Mouse (Mus musculus): ENCODE measurements at regions not wholly inside any gene's neighbourhood (a gene's known extent, or its start where the extent isn't known, plus 50 kb on each side); places are given as distances from the start of the nearest gene placed in this dataset.

DNA sequence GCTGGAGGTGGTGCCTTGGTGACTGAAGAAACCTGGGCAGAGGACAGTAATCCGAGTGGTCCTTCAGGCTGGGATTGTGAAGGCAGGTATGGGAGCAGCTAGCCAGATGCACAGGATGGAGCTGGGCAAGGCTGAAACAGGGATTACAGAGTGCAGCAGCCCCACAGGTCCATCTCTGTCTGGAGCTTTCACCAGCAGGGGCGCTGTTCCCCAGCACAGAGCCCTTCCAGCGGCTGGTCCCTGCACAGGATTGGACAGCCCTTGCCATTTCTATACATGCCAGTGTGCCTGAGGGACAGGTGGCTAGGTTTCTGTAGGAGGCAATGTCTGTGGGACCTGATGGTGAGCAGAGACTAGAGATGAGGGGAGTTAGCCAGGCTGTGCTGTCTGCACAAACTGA is 428.3 kb downstream of the Ptpru start:
- TF ChIP-seq FLI1 (IDR thresholded peaks at IDR 0.05; ENCODE audit: low read length) (no peak), GATA1 (IDR thresholded peaks at IDR 0.05; ENCODE audit: borderline replicate concordance, low read length) (no peak)
- H3K4me3 ChIP-seq (replicated peaks): no peak overlapping the region

DNA sequence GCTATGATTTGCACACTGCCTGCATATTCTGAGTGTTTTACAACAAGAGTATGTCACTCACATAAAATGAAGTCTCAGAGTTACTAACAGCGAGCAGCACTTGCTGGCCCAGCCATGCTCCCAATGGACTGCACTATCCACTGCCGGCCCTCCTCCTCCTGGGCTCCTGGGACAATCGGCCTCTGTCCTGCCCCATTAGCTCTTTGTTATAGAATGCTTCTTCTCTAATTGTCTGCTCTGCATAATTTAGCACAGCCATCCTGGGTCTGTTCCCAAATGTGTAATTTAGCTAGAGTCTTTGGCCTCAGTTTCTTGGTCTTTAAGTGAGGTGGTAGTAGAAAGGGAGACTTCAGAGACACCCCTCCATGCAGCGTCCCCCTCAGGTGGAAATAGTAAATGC is 426.2 kb downstream of the Ptpru start:
- Histone ChIP-seq H3K4me1 (no peaks in the 10 kb centered on the region), H3K9me3 (peaks cover 11% of the 10 kb centered on the region; the same call in 1 of the 2 replicates), H3K27me3 (replicated peaks) (peaks cover 30% of the 10 kb centered on the region), H3K36me3 (replicated peaks; ENCODE audit: low read length) (no peaks in the 10 kb centered on the region), H3K4me3 (replicated peaks) (peak overlapping the region; percentile 16)
- TF ChIP-seq FLI1 (IDR thresholded peaks at IDR 0.05; ENCODE audit: low read length) (no peak), GATA1 (IDR thresholded peaks at IDR 0.05; ENCODE audit: borderline replicate concordance, low read length) (no peak)

More for the DNA sequence above, 428.3 kb downstream of the Ptpru start:
- Histone ChIP-seq H3K4me1 (no peaks in the 10 kb centered on the region), H3K9me3 (no peaks in the 10 kb centered on the region), H3K36me3 (replicated peaks; ENCODE audit: low read length) (no peaks in the 10 kb centered on the region), H3K27me3 (replicated peaks) (peaks cover 30% of the 10 kb centered on the region)

DNA sequence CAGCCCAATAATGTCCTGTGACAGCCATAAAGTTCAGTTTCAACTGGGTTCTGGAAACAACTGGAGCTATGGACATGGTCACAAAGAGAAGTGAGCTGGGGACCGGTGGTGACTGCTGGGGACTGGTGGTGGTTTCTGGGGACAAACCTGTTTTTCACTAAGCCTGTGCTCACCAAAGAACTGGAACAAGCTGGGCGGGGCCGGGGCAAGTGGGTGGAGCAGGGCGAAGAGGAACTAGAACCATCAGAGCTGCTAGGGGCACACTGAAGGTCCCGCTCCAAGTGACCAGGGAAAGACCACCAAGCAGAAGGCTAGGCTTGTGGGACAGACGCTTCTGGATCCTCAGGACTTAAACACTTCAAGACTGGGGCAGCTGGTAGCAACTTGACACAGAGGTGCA is 424.7 kb downstream of the Ptpru start:
- Histone ChIP-seq H3K4me1 (no peaks in the 10 kb centered on the region), H3K27me3 (replicated peaks) (peaks cover 30% of the 10 kb centered on the region), H3K36me3 (replicated peaks; ENCODE audit: low read length) (no peaks in the 10 kb centered on the region), H3K9me3 (peaks cover 11% of the 10 kb centered on the region; the same call in 1 of the 2 replicates), H3K4me3 (replicated peaks) (no peak overlapping the region)
- TF ChIP-seq GATA1 (IDR thresholded peaks at IDR 0.05; ENCODE audit: borderline replicate concordance, low read length) (no peak), FLI1 (IDR thresholded peaks at IDR 0.05; ENCODE audit: low read length) (no peak)

DNA sequence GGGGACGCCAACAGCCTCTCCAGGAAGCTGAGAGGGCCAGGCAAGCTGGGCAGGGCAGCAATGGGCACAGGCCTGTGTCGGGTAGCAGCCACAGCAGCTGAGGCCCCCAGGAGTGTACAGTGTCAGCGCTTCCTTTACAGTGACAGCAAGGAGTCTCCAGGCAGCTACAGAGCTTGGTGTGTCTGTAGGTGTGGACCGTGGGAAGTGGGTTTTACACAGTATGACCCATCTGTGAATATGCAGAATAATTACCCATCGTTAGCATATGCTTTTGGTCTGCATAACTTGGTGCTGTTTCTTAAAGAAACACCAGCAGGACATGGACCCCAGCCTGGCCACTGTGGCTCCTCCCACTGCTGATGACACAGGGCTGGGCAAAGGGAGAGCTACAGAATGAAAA is 422.6 kb downstream of the Ptpru start:
- Histone ChIP-seq H3K36me3 (replicated peaks; ENCODE audit: low read length) (no peaks in the 10 kb centered on the region), H3K27me3 (replicated peaks) (peaks cover 19% of the 10 kb centered on the region), H3K4me1 (no peaks in the 10 kb centered on the region), H3K4me3 (replicated peaks) (no peak overlapping the region), H3K9me3 (peaks cover 11% of the 10 kb centered on the region; the same call in 1 of the 2 replicates)
- no peak for TF ChIP-seq FLI1 (IDR thresholded peaks at IDR 0.05; ENCODE audit: low read length)
- TF ChIP-seq GATA1 (IDR thresholded peaks at IDR 0.05; ENCODE audit: borderline replicate concordance, low read length): no peak

DNA sequence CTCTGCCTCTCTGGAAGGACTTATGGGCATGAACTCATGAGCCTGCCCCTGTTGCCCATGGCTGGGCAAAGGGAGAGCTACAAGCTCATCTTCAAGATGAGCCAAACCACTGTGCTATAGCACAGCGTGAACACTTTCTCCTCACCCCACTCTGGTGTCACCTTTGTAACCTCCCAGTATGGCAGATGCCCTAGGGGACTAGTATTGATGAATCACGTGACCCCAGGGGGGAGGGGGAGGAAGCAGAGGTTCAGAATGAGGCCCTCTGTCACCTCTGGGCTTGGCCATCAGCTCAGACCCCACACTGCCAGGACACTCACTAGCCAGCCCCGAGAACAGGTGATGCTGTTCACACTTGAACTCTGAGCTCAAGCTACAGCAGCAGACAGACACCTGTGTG is 421.9 kb downstream of the Ptpru start:
- Histone ChIP-seq H3K36me3 (replicated peaks; ENCODE audit: low read length) (no peaks in the 10 kb centered on the region), H3K9me3 (peaks cover 11% of the 10 kb centered on the region; the same call in 1 of the 2 replicates), H3K4me1 (no peaks in the 10 kb centered on the region), H3K4me3 (replicated peaks) (no peak overlapping the region), H3K27me3 (replicated peaks) (peaks cover 15% of the 10 kb centered on the region)
- TF ChIP-seq GATA1 (IDR thresholded peaks at IDR 0.05; ENCODE audit: borderline replicate concordance, low read length) (no peak), FLI1 (IDR thresholded peaks at IDR 0.05; ENCODE audit: low read length) (no peak)

DNA sequence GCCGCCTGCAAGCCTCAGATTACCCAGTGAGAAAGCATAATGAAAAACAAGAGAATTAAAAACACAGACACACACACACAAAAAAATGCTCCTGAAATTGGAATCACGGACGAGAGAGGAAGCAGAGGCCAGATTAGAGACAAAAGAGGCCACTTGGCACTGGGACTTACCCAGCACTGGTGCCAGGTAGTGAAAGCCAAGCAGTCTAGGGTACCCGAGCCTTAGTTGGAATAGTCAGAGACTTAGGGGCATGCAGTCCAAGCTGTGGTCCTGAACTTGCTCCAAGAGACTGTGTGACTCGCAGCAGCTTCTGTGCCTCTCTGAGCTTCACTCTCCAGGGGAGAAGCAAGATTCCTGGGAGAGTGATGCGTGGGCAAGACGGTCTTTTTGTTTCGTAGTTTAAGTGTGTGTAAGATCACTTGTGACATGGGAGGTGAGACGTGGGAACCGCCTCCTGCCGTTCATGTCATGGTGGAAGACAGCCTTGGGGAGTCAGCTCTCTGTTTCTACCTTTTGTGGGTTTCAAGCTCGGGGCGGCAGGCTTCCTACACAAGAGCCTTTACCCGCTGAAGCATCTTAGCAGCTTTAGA is 420.8 kb downstream of the Ptpru start:
- H3K36me3 ChIP-seq (replicated peaks; ENCODE audit: low read length): no peaks in the 10 kb centered on the region
- TF ChIP-seq GATA1 (IDR thresholded peaks at IDR 0.05; ENCODE audit: borderline replicate concordance, low read length): no peak
- no peak for TF ChIP-seq FLI1 (IDR thresholded peaks at IDR 0.05; ENCODE audit: low read length)

DNA sequence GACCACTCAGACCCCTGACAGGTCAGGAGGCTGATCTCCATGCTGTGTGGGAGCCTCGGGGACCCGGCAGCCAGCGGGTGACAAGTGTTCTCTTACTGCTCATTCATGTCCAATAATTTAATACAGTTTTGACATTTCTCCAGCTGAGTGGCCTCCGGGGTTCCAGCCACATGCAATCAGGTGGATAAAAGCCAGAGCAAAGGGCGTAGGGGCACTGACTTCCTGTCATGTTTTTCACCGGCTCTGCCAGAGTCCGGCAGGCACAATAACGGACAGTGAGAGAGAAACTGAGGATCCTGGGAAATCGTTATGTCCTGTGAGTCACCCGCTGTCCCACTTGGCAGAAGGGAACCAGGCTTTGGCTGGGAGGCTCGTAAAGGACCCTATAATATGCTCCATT is 412.8 kb downstream of the Ptpru start:
- H3K36me3 ChIP-seq (replicated peaks; ENCODE audit: low read length): no peaks in the 10 kb centered on the region
- H3K9me3 ChIP-seq: peaks cover 3% of the 10 kb centered on the region; the same call in 1 of the 2 replicates
- H3K4me1 ChIP-seq: no peaks in the 10 kb centered on the region
- TF ChIP-seq FLI1 (IDR thresholded peaks at IDR 0.05; ENCODE audit: low read length): no peak
- no peak for TF ChIP-seq GATA1 (IDR thresholded peaks at IDR 0.05; ENCODE audit: borderline replicate concordance, low read length)
- H3K4me3 ChIP-seq (replicated peaks): no peak overlapping the region
- H3K27me3 ChIP-seq (replicated peaks): peaks cover 3% of the 10 kb centered on the region

More for the DNA sequence above, 420.8 kb downstream of the Ptpru start:
- Histone ChIP-seq H3K4me1 (no peaks in the 10 kb centered on the region), H3K27me3 (replicated peaks) (peaks cover 7% of the 10 kb centered on the region), H3K9me3 (peaks cover 11% of the 10 kb centered on the region; the same call in 1 of the 2 replicates), H3K4me3 (replicated peaks) (no peak overlapping the region)

DNA sequence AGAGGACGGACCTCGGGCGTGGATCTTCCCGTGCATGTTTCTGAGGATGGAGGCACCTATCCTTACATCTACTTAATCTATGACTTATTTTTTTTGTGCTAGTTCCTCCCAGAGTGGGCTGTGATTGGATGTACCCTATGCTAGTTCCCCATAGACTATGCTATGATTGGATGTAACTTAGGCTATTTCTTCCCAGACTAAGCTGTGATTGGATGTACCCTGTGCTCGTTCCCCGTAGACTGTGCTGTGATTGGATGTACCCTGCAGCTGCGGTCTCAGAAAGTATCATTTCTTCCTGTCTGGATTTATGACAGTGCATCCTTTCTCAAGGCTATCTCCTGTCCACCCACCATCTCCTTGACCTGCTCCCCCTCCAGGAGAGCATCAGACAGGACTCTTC is 410.2 kb downstream of the Ptpru start:
- TF ChIP-seq GATA1 (IDR thresholded peaks at IDR 0.05; ENCODE audit: borderline replicate concordance, low read length) (no peak), FLI1 (IDR thresholded peaks at IDR 0.05; ENCODE audit: low read length) (no peak)
- Histone ChIP-seq H3K36me3 (replicated peaks; ENCODE audit: low read length) (no peaks in the 10 kb centered on the region), H3K4me1 (no peaks in the 10 kb centered on the region; the same call in 1 of the 2 replicates), H3K4me3 (replicated peaks) (no peak overlapping the region), H3K9me3 (peaks cover 3% of the 10 kb centered on the region; the same call in 1 of the 2 replicates), H3K27me3 (replicated peaks) (peaks cover 5% of the 10 kb centered on the region)

DNA sequence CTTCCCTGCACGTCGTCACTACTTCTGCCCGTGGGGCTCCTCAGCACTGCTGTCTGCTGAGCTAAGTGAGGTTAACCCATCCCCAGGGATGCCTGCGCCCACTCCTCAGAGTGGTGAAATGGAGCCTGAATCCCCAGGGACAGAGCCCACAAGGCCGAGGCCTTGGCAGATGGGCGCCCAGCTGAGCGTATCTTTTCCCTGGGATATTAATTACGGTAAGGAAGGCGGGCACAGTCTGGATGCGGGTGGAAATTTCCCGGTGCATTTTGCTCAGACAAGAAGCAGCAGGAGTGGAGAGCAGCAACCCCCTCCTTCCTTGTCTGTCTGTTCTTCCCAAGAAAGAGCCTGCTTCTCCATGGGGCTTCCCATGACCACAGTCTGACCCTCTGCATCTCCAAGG is 408.7 kb downstream of the Ptpru start:
- Histone ChIP-seq H3K4me3 (replicated peaks) (no peak overlapping the region), H3K4me1 (no peaks in the 10 kb centered on the region; the same call in 1 of the 2 replicates), H3K27me3 (replicated peaks) (peaks cover 7% of the 10 kb centered on the region), H3K9me3 (peaks cover 1% of the 10 kb centered on the region; the same call in 1 of the 2 replicates), H3K36me3 (replicated peaks; ENCODE audit: low read length) (no peaks in the 10 kb centered on the region)
- TF ChIP-seq FLI1 (IDR thresholded peaks at IDR 0.05; ENCODE audit: low read length) (no peak), GATA1 (IDR thresholded peaks at IDR 0.05; ENCODE audit: borderline replicate concordance, low read length) (no peak)

DNA sequence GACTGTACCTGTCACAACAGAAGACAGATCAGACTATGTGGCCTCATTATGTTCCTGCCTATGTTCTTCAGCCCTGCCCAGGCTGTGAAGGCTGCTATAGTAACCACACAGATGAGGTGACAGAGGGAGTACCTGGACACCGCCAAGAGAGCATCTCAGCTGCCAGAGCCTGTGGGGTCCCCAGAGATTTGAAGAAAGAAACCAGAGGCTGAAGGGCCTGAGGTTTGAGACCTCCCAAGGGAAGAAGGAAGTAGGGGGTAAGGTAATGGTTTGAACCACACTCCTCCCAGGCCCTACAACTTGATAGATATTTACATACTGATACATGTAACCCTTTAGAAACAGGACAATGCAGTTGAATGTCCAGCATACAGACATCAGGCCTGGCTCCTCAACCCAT is 407.7 kb downstream of the Ptpru start:
- Histone ChIP-seq H3K27me3 (replicated peaks) (peaks cover 7% of the 10 kb centered on the region), H3K9me3 (no peaks in the 10 kb centered on the region), H3K36me3 (replicated peaks; ENCODE audit: low read length) (no peaks in the 10 kb centered on the region), H3K4me1 (no peaks in the 10 kb centered on the region; the same call in 1 of the 2 replicates), H3K4me3 (replicated peaks) (no peak overlapping the region)
- no peak for TF ChIP-seq GATA1 (IDR thresholded peaks at IDR 0.05; ENCODE audit: borderline replicate concordance, low read length)
- TF ChIP-seq FLI1 (IDR thresholded peaks at IDR 0.05; ENCODE audit: low read length): no peak

All from megakaryocyte, embryonic 14.5 days (primary cell).